Mouse (Mus musculus) liver, embryonic 11.5 days (tissue): ENCODE measurements around the gene Emilin3. TPM values are rescaled to one million over a fixed set of nuclear protein-coding genes. Genes with fewer than 3 reads are reported as not detected.

Source experiments
- ATAC-seq: fragments of 200-750 bp; cut with Nextera tagmentation; replicated peaks from 2 replicates; pipeline ENCODE4 v1.8.0; 2017; ENCODE audit warnings: moderate number of reproducible peaks, mild to moderate bottlenecking, moderate TSS enrichment, moderate library complexity; ENCODE audit not compliant: low FRiP score
- DNase-seq: peaks from one replicate; pipeline ENCODE4 v3.0.0-alpha.2; 2017; ENCODE audit warnings: low spot score
- H3K27ac ChIP-seq: fragments of 300-500 bp; sonication (generic); 2 replicates; pipeline ENCODE4 v1.5.1; 2014; ENCODE audit warnings: mild to moderate bottlenecking, low read depth, low read length, control low read depth
- H3K27me3 ChIP-seq: fragments of 300-500 bp; sonication (generic); replicated peaks from 2 replicates; pipeline ENCODE4 v1.6.1; 2014; ENCODE audit warnings: low read length, mixed read lengths; ENCODE audit not compliant: control insufficient read depth, insufficient read depth
- H3K36me3 ChIP-seq: fragments of 300-500 bp; sonication (generic); 2 replicates; pipeline ENCODE4 v1.6.1; 2014; ENCODE audit warnings: mild to moderate bottlenecking, low read length, moderate library complexity, mixed read lengths; ENCODE audit not compliant: control insufficient read depth, insufficient read depth
- H3K4me1 ChIP-seq: fragments of 300-500 bp; sonication (generic); replicated peaks from 2 replicates; pipeline ENCODE4 v1.6.1; 2014; ENCODE audit warnings: low read length, mixed read lengths; ENCODE audit not compliant: control insufficient read depth, insufficient read depth
- H3K4me2 ChIP-seq: fragments of 300-500 bp; sonication (generic); 2 replicates; pipeline ENCODE4 v1.6.1; 2014; ENCODE audit warnings: mild to moderate bottlenecking, control low read depth, moderate library complexity
- H3K4me3 ChIP-seq: fragments of 300-500 bp; sonication (generic); 2 replicates; pipeline ENCODE4 v1.5.1; 2014; ENCODE audit warnings: low read depth, low read length, control low read depth
- H3K9ac ChIP-seq: fragments of 300-500 bp; sonication (generic); 2 replicates; pipeline ENCODE4 v1.6.1; 2014; ENCODE audit warnings: low read depth, low read length, control low read depth
- H3K9me3 ChIP-seq: fragments of 300-500 bp; sonication (generic); 2 replicates; pipeline ENCODE4 v1.6.1; 2016; ENCODE audit warnings: low read length, inconsistent platforms, mixed read lengths; ENCODE audit not compliant: control insufficient read depth
- WGBS: fragments of 180-500 bp; shearing (Covaris S2); extraction: QIAGEN DNeasy Blood & Tissue Kit; methylation state at CpG from one replicate; pipeline ENCODE4 v1.1.7; 2014; 5-methylcytosine and 5-hydroxymethylcytosine counted together
- polyA plus RNA-seq: library from polyadenylated mRNA; unstranded; fragments of >200 nt; fragmentation: Nextera tagmentation; extraction: Ambion mirVana; gene quantifications from 2 replicates; pipeline ENCODE4 v1.2.1, GENCODE M21; 2014

Emilin3 gene
- polyA plus RNA-seq, 1 experiment from 2014 or later = 1.3 TPM

DNA sequence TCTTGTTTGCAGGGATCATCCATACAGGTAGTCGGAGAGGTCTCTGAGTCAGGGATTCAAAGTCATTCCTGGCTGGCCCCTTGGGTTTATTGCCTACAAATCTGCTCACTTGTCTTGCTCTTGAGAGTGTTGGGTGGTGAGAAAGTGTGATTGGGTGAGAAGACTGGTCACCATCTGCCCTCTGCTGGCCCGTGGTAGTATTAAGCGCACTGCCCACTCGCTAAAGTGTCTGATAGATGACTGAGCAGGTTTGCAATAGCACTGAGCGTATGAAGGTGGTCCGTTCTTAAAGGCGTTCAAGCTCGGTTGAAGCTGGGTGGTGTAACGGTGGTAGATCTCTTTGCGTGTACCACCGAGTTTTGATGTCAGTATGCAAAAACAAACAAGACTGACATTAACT, 24.8 kb downstream of the Emilin3 start:
- no peaks in the 10 kb centered on the region for H3K9me3 ChIP-seq
- peak overlapping the region; percentile 87 for H3K4me2 ChIP-seq
- WGBS = 3% methylated on average over 11 of the region's 11 CpGs
- DNase-seq (peak; percentile 77), ATAC-seq (peak; percentile 85)
- H3K27ac ChIP-seq = no peak overlapping the region
- H3K4me1 ChIP-seq = no peaks in the 10 kb centered on the region
- no peaks in the 10 kb centered on the region for H3K36me3 ChIP-seq
- peak overlapping the region; percentile 57 for H3K4me3 ChIP-seq
- peaks cover 3% of the 10 kb centered on the region; the same call in 1 of the 2 replicates for H3K27me3 ChIP-seq
- 0 out of 2 replicates have a peak overlapping the region, but pooled peaks have one; percentile 38 for H3K9ac ChIP-seq

- 74% methylated on average over 3 of the region's 3 CpGs for WGBS
- Histone ChIP-seq H3K9me3 (no peaks in the 10 kb centered on the region), H3K4me1 (no peaks in the 10 kb centered on the region), H3K9ac (no peak overlapping the region), H3K36me3 (no peaks in the 10 kb centered on the region), H3K4me3 (no peak overlapping the region), H3K27me3 (peaks cover 3% of the 10 kb centered on the region; the same call in 1 of the 2 replicates), H3K4me2 (no peak overlapping the region), H3K27ac (no peak overlapping the region)
- no peak for DNase-seq
- no peak for ATAC-seq
Observed at GRCm38 (mm10) chr2:160886221-160886620, 25.9 kb downstream of the Emilin3 start.

- Histone ChIP-seq H3K27ac (no peak overlapping the region), H3K4me2 (no peak overlapping the region), H3K36me3 (no peaks in the 10 kb centered on the region), H3K9me3 (no peaks in the 10 kb centered on the region), H3K4me1 (no peaks in the 10 kb centered on the region), H3K4me3 (no peak overlapping the region), H3K27me3 (peaks cover 3% of the 10 kb centered on the region; the same call in 1 of the 2 replicates), H3K9ac (no peak overlapping the region)
- ATAC-seq (no peak), DNase-seq (no peak)
- 11% methylated on average over 2 of the region's 2 CpGs for WGBS
Observed at GRCm38 (mm10) chr2:160884830-160885229, 27.3 kb downstream of the Emilin3 start.

GRCm38 (mm10) chr2:160883912-160884311, 28.2 kb downstream of the Emilin3 start:
- H3K4me3 ChIP-seq = no peak overlapping the region
- no peaks in the 10 kb centered on the region for H3K36me3 ChIP-seq
- no peak overlapping the region for H3K9ac ChIP-seq
- peaks cover 3% of the 10 kb centered on the region; the same call in 1 of the 2 replicates for H3K27me3 ChIP-seq
- H3K9me3 ChIP-seq = no peaks in the 10 kb centered on the region
- no peaks in the 10 kb centered on the region for H3K4me1 ChIP-seq
- DNase-seq (no peak), ATAC-seq (no peak)
- no peak overlapping the region for H3K4me2 ChIP-seq
- H3K27ac ChIP-seq = no peak overlapping the region
- 82% methylated on average over 4 of the region's 4 CpGs for WGBS

- WGBS = 78% methylated on average over 5 of the region's 5 CpGs
- Histone ChIP-seq H3K27me3 (no peaks in the 10 kb centered on the region), H3K9ac (no peak overlapping the region), H3K36me3 (no peaks in the 10 kb centered on the region), H3K4me1 (no peaks in the 10 kb centered on the region), H3K27ac (no peak overlapping the region), H3K4me3 (no peak overlapping the region), H3K9me3 (no peaks in the 10 kb centered on the region), H3K4me2 (no peak overlapping the region)
- ATAC-seq = no peak
- no peak for DNase-seq
Observed at GRCm38 (mm10) chr2:160882436-160882835, 29.7 kb downstream of the Emilin3 start.

- Histone ChIP-seq H3K9ac (no peak overlapping the region), H3K4me1 (no peaks in the 10 kb centered on the region), H3K27me3 (no peaks in the 10 kb centered on the region), H3K27ac (no peak overlapping the region), H3K9me3 (no peaks in the 10 kb centered on the region), H3K4me2 (no peak overlapping the region), H3K4me3 (no peak overlapping the region), H3K36me3 (no peaks in the 10 kb centered on the region)
- DNase-seq (no peak), ATAC-seq (no peak)
- 40% methylated on average over 6 of the region's 6 CpGs for WGBS
Observed at GRCm38 (mm10) chr2:160881462-160882101, 30.5 kb downstream of the Emilin3 start.

DNA sequence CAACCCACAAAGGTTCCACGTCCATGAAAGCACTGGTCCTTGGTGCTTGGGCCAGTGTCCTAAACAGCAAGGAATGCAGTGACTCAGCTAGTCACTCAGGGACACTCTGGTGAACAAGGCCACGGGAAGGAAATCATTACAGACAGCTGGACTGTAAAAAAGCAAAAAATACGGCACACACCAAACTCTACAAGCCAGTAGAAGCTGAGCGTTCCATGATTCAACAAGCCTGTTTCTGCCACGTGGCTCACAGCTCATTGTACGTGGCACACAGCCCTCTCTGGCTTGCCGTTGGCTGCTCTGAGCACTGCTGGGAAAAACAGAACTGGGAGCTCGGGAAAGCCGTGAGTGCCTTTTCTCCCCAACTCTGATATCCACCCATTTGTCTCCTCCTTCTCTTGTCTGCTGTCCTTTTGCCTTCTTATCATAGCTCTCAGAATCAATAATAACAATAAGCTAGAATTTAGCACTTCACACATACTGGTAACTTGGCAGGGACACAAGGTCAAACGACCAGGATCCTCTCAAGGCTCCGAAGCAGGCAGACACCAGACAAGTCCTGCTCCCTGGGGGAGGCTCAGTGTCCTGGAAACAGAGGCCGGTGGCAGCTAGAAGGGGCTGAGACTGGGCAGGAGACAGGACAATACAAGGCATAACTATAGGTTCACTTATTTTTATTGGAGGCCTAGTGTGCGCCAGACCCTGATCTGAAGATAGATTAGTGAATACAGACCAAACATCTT, 31.5 kb downstream of the Emilin3 start, which contains the start of gene Lpin3:
TSS of gene Lpin3 (plus strand) at position 218 of the 743 bp plus-strand sequence.
- no peak within 1 kb of the TSS for H3K27ac ChIP-seq
- DNase-seq (no peak), ATAC-seq (no peak)
- H3K4me3 ChIP-seq = no peak within 1 kb of the TSS
- H3K36me3 ChIP-seq = no peaks in the 10 kb centered on the region
- no peaks in the 10 kb centered on the region for H3K4me1 ChIP-seq
- 64% methylated on average over 13 of the region's 13 CpGs for WGBS
- no peak within 1 kb of the TSS for H3K4me2 ChIP-seq
- H3K9me3 ChIP-seq = no peaks in the 10 kb centered on the region
- H3K27me3 ChIP-seq = no peaks in the 10 kb centered on the region
- H3K9ac ChIP-seq = no peak within 1 kb of the TSS

GRCm38 (mm10) chr2:160876115-160876514, 36.0 kb downstream of the Emilin3 start:
- no peaks in the 10 kb centered on the region for H3K27me3 ChIP-seq
- H3K36me3 ChIP-seq = no peaks in the 10 kb centered on the region
- no peak overlapping the region for H3K4me3 ChIP-seq
- no peaks in the 10 kb centered on the region; the same call in 1 of the 2 replicates for H3K4me1 ChIP-seq
- no peaks in the 10 kb centered on the region for H3K9me3 ChIP-seq
- 80% methylated on average over 4 of the region's 4 CpGs for WGBS
- H3K9ac ChIP-seq = no peak overlapping the region
- DNase-seq (no peak), ATAC-seq (no peak)
- H3K4me2 ChIP-seq = no peak overlapping the region
- no peak overlapping the region for H3K27ac ChIP-seq
